Mouse (Mus musculus) midbrain, embryonic 13.5 days (tissue): ENCODE measurements at regions not wholly inside any gene's neighbourhood (a gene's known extent, or its start where the extent isn't known, plus 50 kb on each side); places are given as distances from the start of the nearest gene placed in this dataset.
A peak's percentile ranks its signal among the peaks of the same experiment; 100 is the strongest.

Experiments
- ATAC-seq: fragments of 200-750 bp; cut with Nextera tagmentation; 2 replicates; pipeline ENCODE4 v1.8.0; 2017; ENCODE audit warnings: mild to moderate bottlenecking, moderate TSS enrichment, moderate library complexity
- H3K27ac ChIP-seq: fragments of 300-500 bp; sonication (generic); 2 replicates; pipeline ENCODE4 v1.5.1; 2015; ENCODE audit warnings: inconsistent platforms, mild to moderate bottlenecking, moderate library complexity
- H3K27me3 ChIP-seq: fragments of 300-500 bp; sonication (generic); 2 replicates; pipeline ENCODE4 v1.6.1; 2015; ENCODE audit warnings: mild to moderate bottlenecking, inconsistent platforms
- H3K36me3 ChIP-seq: fragments of 300-500 bp; sonication (generic); 2 replicates; pipeline ENCODE4 v1.6.1; 2015; ENCODE audit warnings: mild to moderate bottlenecking, inconsistent platforms
- H3K4me1 ChIP-seq: fragments of 300-500 bp; sonication (generic); replicated peaks from 2 replicates; pipeline ENCODE4 v1.6.1; 2015; ENCODE audit warnings: inconsistent platforms
- H3K4me2 ChIP-seq: fragments of 300-500 bp; sonication (generic); replicated peaks from 2 replicates; pipeline ENCODE4 v1.6.1; 2015; ENCODE audit warnings: moderate library complexity, mild to moderate bottlenecking, inconsistent platforms
- H3K4me3 ChIP-seq: fragments of 300-500 bp; sonication (generic); replicated peaks from 2 replicates; pipeline ENCODE4 v1.5.1; 2015; ENCODE audit warnings: mild to moderate bottlenecking, inconsistent platforms
- H3K9ac ChIP-seq: fragments of 300-500 bp; sonication (generic); replicated peaks from 2 replicates; pipeline ENCODE4 v1.6.1; 2015; ENCODE audit warnings: mild to moderate bottlenecking, inconsistent platforms
- H3K9me3 ChIP-seq: fragments of 300-500 bp; sonication (generic); 2 replicates; pipeline ENCODE4 v1.6.1; 2016; ENCODE audit warnings: mild to moderate bottlenecking, inconsistent platforms
- WGBS: fragments of 180-500 bp; shearing (Covaris S2); methylation state at CpG from one replicate; pipeline ENCODE4 v1.1.7; 2015; 5-methylcytosine and 5-hydroxymethylcytosine counted together

GRCm38 (mm10) chr12:69461888-69462840 lies 89.9 kb upstream of the Gm9887 start:
- peaks cover 13% of the 10 kb centered on the region for H3K4me1 ChIP-seq
- no peaks in the 10 kb centered on the region for H3K36me3 ChIP-seq
- peak overlapping the region; percentile 57 for H3K4me2 ChIP-seq
- no peaks in the 10 kb centered on the region for H3K27me3 ChIP-seq
- no peaks in the 10 kb centered on the region for H3K9me3 ChIP-seq
- peak overlapping the region; percentile 44 for H3K27ac ChIP-seq
- peak; percentile 79 for ATAC-seq
- 25% methylated on average over 30 of the region's 30 CpGs for WGBS
- peak overlapping the region; percentile 38 for H3K4me3 ChIP-seq
- peak overlapping the region; percentile 53 for H3K9ac ChIP-seq

- no peaks in the 10 kb centered on the region for H3K27me3 ChIP-seq
- no peaks in the 10 kb centered on the region for H3K36me3 ChIP-seq
- peaks cover 13% of the 10 kb centered on the region for H3K4me1 ChIP-seq
- whole genome bisulfite sequencing: 86% methylated on average over 3 of the region's 3 CpGs
- H3K9ac ChIP-seq: no peak overlapping the region
- no peak overlapping the region for H3K4me3 ChIP-seq
- ATAC-seq: no peak
- no peaks in the 10 kb centered on the region for H3K9me3 ChIP-seq
- H3K27ac ChIP-seq: no peak overlapping the region
- H3K4me2 ChIP-seq: no peak overlapping the region
These were observed 88.4 kb upstream of the Gm9887 start for GRCm38 (mm10) chr12:69460552-69461079.

DNA sequence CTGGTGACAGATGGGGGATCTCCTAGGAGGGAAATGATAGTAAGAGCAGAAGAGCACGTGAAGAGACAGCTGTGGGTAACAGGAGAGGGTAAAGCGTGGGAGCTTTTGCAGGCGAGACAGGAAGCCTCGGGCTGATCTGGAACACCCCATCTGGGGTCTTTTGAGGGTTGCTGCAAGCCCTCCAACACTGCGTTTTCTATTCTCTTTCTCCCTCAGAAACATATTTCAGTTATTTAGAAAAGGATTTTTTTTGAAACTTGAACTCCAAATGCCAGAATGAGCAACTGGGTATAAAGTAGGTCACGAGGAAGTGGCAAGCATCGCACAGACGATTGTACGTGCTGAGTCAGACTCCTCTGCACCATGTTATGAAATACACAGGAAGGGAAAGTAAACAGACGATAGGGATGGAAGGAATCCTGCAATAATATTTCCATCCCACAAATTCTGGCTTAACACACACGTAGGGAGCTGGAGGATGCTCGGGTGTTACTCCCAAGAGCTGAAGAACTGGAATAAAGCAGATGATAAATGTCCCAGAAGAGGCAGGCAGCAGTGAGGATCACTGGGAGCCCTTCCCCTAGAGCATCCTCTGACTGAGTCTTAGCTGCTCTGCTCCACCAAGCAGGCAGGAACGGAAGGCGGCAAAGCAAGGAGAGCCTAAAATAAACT lies 86.0 kb upstream of the Gm9887 start:
- H3K27ac ChIP-seq: no peak overlapping the region
- no peaks in the 10 kb centered on the region for H3K36me3 ChIP-seq
- no peaks in the 10 kb centered on the region for H3K9me3 ChIP-seq
- peaks cover 13% of the 10 kb centered on the region for H3K4me1 ChIP-seq
- H3K27me3 ChIP-seq: no peaks in the 10 kb centered on the region
- no peak overlapping the region for H3K4me2 ChIP-seq
- WGBS: 78% methylated on average over 14 of the region's 14 CpGs
- H3K4me3 ChIP-seq: no peak overlapping the region
- H3K9ac ChIP-seq: no peak overlapping the region
- ATAC-seq: no peak

DNA sequence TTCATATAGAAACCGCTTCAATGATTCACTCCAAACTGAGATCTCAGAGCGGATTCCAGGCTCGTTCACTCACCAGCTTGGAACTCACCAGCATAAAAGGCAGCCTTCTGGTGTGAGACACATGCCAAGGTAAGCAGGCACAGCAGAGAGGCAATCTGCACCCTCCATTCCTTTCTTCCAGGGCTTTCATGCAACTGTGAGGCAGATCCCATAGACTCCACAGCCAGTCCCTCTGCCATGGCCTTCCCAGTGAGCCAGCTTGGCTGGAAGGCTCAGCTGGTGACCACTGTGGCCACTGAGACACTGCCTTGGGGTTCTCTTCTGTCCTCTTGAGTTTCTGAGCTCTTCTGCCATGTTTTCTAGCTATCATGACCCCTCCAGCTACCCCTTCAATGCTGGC lies 84.5 kb upstream of the Gm9887 start:
- Histone ChIP-seq H3K9ac (no peak overlapping the region), H3K9me3 (no peaks in the 10 kb centered on the region), H3K27me3 (no peaks in the 10 kb centered on the region), H3K27ac (no peak overlapping the region), H3K4me1 (peaks cover 6% of the 10 kb centered on the region), H3K36me3 (no peaks in the 10 kb centered on the region), H3K4me3 (no peak overlapping the region), H3K4me2 (no peak overlapping the region)
- 94% methylated on average over 3 of the region's 3 CpGs for WGBS
- ATAC-seq: no peak

DNA sequence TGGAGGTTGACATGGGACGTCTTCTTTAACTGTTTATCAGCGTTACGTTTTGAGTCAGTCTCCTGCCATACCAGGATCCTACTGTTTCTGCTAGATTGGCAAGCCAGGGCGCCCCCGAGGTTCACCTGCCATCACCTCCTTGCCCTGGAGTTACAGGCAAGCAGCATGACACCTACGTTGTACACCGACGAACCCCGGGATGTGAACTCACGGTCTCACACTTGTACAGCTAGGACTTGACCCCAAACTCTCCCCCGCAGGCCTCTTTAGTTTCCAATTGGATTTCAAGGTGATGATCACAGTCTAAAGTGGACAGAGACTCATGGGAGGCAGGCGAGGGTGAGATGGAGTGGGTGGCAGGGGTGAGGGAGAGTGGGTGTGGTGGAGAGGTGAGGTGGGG lies 83.9 kb upstream of the Gm9887 start:
- Histone ChIP-seq H3K27ac (no peak overlapping the region), H3K27me3 (no peaks in the 10 kb centered on the region), H3K36me3 (no peaks in the 10 kb centered on the region), H3K9ac (no peak overlapping the region), H3K4me1 (no peaks in the 10 kb centered on the region), H3K9me3 (no peaks in the 10 kb centered on the region), H3K4me3 (no peak overlapping the region), H3K4me2 (no peak overlapping the region)
- no peak for ATAC-seq
- 92% methylated on average over 12 of the region's 12 CpGs for WGBS

GRCm38 (mm10) chr12:69455566-69455965 lies 83.3 kb upstream of the Gm9887 start:
- Histone ChIP-seq H3K4me2 (no peak overlapping the region), H3K27ac (no peak overlapping the region), H3K4me3 (no peak overlapping the region), H3K9ac (no peak overlapping the region), H3K4me1 (no peaks in the 10 kb centered on the region), H3K27me3 (no peaks in the 10 kb centered on the region), H3K9me3 (no peaks in the 10 kb centered on the region), H3K36me3 (no peaks in the 10 kb centered on the region)
- ATAC-seq: no peak
- 67% methylated on average over 5 of the region's 5 CpGs for WGBS

DNA sequence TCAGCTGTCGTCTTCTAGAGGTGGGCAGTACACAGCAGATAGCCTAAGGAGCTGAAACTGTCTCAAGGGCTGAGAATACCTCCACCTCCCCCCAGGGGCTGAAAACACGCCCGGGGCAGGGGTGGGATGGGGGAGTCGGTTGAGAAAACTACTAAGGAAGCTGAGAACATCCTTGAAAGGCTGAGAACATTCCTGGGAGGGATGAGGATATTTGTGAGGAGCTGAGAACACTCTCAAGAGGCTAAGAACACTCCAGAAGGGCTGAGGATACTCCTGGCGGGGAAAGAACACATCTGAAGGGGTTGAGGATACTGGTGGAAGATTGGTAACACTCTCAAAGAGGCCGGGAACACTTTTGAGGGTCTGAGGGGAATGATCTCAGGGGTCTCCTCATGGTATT lies 81.3 kb upstream of the Gm9887 start:
- Histone ChIP-seq H3K27ac (no peak overlapping the region), H3K9me3 (no peaks in the 10 kb centered on the region), H3K4me2 (no peak overlapping the region), H3K4me3 (no peak overlapping the region), H3K36me3 (no peaks in the 10 kb centered on the region), H3K27me3 (no peaks in the 10 kb centered on the region), H3K9ac (no peak overlapping the region), H3K4me1 (no peaks in the 10 kb centered on the region)
- ATAC-seq: no peak
- 83% methylated on average over 6 of the region's 6 CpGs for WGBS

GRCm38 (mm10) chr12:69452986-69453385 lies 80.7 kb upstream of the Gm9887 start:
- no peak for ATAC-seq
- Histone ChIP-seq H3K4me2 (no peak overlapping the region), H3K27me3 (no peaks in the 10 kb centered on the region), H3K4me3 (no peak overlapping the region), H3K36me3 (no peaks in the 10 kb centered on the region), H3K9me3 (no peaks in the 10 kb centered on the region), H3K27ac (no peak overlapping the region), H3K4me1 (no peaks in the 10 kb centered on the region), H3K9ac (no peak overlapping the region)
- WGBS: 90% methylated on average over 10 of the region's 10 CpGs

DNA sequence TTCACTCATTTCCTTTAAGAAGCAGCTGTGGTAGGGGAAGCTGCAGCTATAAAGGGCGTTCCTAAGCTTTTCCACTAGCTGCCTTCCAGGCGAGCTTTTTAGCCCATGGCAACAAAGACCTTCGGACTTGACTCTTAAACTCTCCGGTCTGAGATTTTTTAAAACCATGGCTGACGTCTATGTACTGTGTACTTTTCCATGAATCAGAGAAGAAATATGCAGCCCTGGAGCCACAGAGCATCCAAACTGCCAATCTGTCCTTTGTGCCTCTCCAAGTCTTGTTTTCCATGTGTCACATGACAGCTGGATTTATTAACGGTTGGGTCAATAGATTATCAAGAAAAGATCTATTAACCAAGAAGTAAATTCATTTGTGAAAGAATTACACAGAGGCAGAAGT lies 78.9 kb upstream of the Gm9887 start:
- Histone ChIP-seq H3K4me3 (no peak overlapping the region), H3K27me3 (no peaks in the 10 kb centered on the region), H3K36me3 (no peaks in the 10 kb centered on the region), H3K4me2 (no peak overlapping the region), H3K4me1 (peaks cover 13% of the 10 kb centered on the region), H3K27ac (no peak overlapping the region), H3K9me3 (no peaks in the 10 kb centered on the region), H3K9ac (no peak overlapping the region)
- WGBS: 65% methylated on average over 6 of the region's 6 CpGs
- ATAC-seq: no peak

DNA sequence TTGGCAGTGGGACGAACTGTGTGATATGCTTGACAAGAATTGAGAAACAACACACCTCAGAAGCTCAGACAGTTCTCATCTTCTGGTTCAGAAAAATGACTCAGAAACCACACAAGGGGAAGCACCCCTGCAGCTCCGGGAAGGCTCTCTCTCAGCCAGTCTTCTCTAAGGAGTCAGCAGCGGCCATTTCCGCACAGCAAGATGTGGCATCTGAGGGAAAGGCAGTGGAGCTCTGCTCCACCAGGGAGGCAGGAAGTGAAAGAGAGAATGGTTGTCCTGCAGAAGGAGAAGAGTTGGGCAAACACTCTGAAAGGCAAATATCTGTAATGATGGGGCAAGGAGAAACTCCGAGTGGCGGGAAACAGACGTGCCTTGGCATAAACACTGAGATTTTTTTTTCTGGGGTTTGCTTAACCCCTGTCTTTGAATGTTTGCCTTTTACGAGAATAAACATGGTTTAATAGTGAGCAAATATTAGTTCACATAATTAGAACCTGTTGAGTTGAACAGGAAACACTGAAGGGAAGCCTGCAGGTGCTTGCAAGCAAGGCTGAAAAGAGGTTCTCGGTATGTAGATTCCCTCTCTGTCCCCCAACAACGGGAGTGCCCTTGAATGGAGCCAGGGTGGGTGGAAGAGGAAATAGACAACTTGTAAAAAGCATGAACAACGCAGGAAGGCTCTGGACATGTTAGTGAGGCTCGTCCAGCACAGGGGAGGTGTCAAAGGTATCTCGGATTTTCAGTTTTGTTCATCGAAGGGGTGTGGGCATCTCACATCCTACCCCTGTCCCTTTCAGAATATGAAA lies 75.9 kb upstream of the Gm9887 start:
- 70% methylated on average over 14 of the region's 14 CpGs for WGBS
- Histone ChIP-seq H3K4me2 (no peak overlapping the region), H3K27me3 (no peaks in the 10 kb centered on the region), H3K4me3 (no peak overlapping the region), H3K36me3 (no peaks in the 10 kb centered on the region), H3K9me3 (no peaks in the 10 kb centered on the region), H3K9ac (no peak overlapping the region), H3K4me1 (peaks cover 16% of the 10 kb centered on the region), H3K27ac (no peak overlapping the region)
- ATAC-seq: no peak

- H3K36me3 ChIP-seq: no peaks in the 10 kb centered on the region
- H3K27ac ChIP-seq: peak overlapping the region; percentile 75
- no peaks in the 10 kb centered on the region for H3K27me3 ChIP-seq
- no peak overlapping the region; the same call in 1 of the 2 replicates for H3K9ac ChIP-seq
- peaks cover 16% of the 10 kb centered on the region for H3K4me1 ChIP-seq
- H3K4me3 ChIP-seq: no peak overlapping the region
- 84% methylated on average over 9 of the region's 9 CpGs for WGBS
- H3K9me3 ChIP-seq: no peaks in the 10 kb centered on the region
- no peak overlapping the region for H3K4me2 ChIP-seq
- no peak for ATAC-seq
These were observed 75.1 kb upstream of the Gm9887 start for GRCm38 (mm10) chr12:69447322-69447827.
